22 mouse cellular contexts compared by ENCODE assay signal in the genomic region with DNA sequence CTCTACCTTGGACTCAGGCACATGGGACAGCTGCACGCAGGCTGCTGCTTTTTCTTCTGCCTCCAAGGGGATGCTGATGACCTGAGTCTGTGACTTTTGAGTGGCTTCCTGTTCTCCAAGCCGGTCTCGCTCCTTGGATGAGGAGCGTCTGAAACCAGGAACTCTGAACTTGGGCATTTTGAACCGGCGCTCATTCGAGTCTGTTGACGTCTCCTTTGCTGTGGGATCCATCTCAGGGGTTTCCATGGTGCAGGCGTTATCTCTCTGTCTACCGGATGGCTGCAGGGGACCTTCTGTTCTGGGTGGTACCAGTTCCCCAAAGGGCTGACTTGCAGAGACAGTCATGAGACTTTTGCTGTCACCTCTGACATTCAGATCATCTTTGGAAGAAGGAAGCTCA.
"Had no signal": no experiment of that assay in that cellular context is flagged by ENCODE, and none has a peak within 500 bp of the region (broad histone marks: within the 10 kb centered on the region; RNA-seq: fewer than 3 reads in every experiment).

No protein-coding gene starts in this region.

- H3K4me2 ChIP-seq: heart, embryonic 12.5 days; hindbrain, embryonic 13.5 days; hindbrain, embryonic 15.5 days; kidney, embryonic 15.5 days; limb, embryonic 13.5 days; limb, embryonic 15.5 days; liver, embryonic 12.5 days had no signal

- H3K4me3 ChIP-seq: heart, adult 2 months; heart, embryonic 12.5 days; hindbrain, embryonic 13.5 days; hindbrain, embryonic 15.5 days; kidney, embryonic 15.5 days; limb, embryonic 13.5 days; limb, embryonic 15.5 days; liver, embryonic 12.5 days had no signal

- H3K4me1 ChIP-seq: hindbrain, embryonic 13.5 days; hindbrain, embryonic 15.5 days; kidney, embryonic 15.5 days; limb, embryonic 15.5 days; liver, embryonic 12.5 days had no signal

- H3K9ac ChIP-seq: heart, embryonic 12.5 days; hindbrain, embryonic 13.5 days; hindbrain, embryonic 15.5 days; kidney, embryonic 15.5 days; limb, embryonic 13.5 days; limb, embryonic 15.5 days; liver, embryonic 12.5 days; liver, embryonic 14.5 days had no signal

- ATAC-seq: hindbrain, postnatal 0 days; intestine, embryonic 16.5 days; liver, embryonic 12.5 days had no signal

- H3K27ac ChIP-seq: heart, adult 2 months; hindbrain, embryonic 13.5 days; hindbrain, embryonic 15.5 days; hindbrain, postnatal 0 days; kidney, embryonic 15.5 days; kidney, postnatal 0 days; limb, embryonic 13.5 days; limb, embryonic 15.5 days; liver, embryonic 12.5 days; liver, embryonic 14.5 days had no signal

- H3K27me3 ChIP-seq: heart, embryonic 12.5 days; hindbrain, embryonic 13.5 days; hindbrain, embryonic 15.5 days; kidney, embryonic 15.5 days; limb, embryonic 13.5 days; limb, embryonic 15.5 days had no signal

- H3K9me3 ChIP-seq: hindbrain, embryonic 15.5 days; limb, embryonic 15.5 days had no signal

- H3K36me3 ChIP-seq: heart, embryonic 12.5 days; hindbrain, embryonic 13.5 days; hindbrain, embryonic 15.5 days; kidney, embryonic 15.5 days; limb, embryonic 13.5 days; limb, embryonic 15.5 days; liver, embryonic 12.5 days had no signal

- DNase-seq: gastrocnemius, postnatal 25 days; heart, adult 2 months; heart, postnatal 10 days; kidney, adult 11 months; kidney, adult 2 months; kidney, adult 9 months; kidney, postnatal 14 days; kidney, postnatal 36 days; layer of hippocampus, adult 9-11 months; layer of hippocampus, postnatal 36 days; left cerebral cortex, postnatal 4 days had no signal
